Mouse (Mus musculus) lung, embryonic 14.5 days (tissue): ENCODE results near the gene Clasp2. TPM values are rescaled to one million over a fixed set of nuclear protein-coding genes. Genes with fewer than 3 reads are reported as not detected.

ENCODE experiments used
- ATAC-seq: fragments of 200-750 bp; cut with Nextera tagmentation; 2 replicates; pipeline ENCODE4 v1.8.0; 2017; ENCODE audit warnings: mild to moderate bottlenecking, moderate TSS enrichment, moderate library complexity; ENCODE audit not compliant: insufficient read depth
- DNase-seq: peaks from one replicate; pipeline ENCODE4 v3.0.0-alpha.2; 2015
- H3K27ac ChIP-seq: fragments of 300-500 bp; sonication (generic); 2 replicates; pipeline ENCODE4 v1.5.1; 2014; ENCODE audit warnings: low read depth, mild to moderate bottlenecking, moderate library complexity
- H3K27me3 ChIP-seq: fragments of 300-500 bp; sonication (generic); 2 replicates; pipeline ENCODE4 v1.6.1; 2014; ENCODE audit warnings: low read length, control low read depth; ENCODE audit not compliant: insufficient read depth
- H3K36me3 ChIP-seq: fragments of 300-500 bp; sonication (generic); 2 replicates; pipeline ENCODE4 v1.6.1; 2014; ENCODE audit warnings: control low read depth; ENCODE audit not compliant: insufficient read depth
- H3K4me1 ChIP-seq: fragments of 300-500 bp; sonication (generic); 2 replicates; pipeline ENCODE4 v1.6.1; 2014; ENCODE audit warnings: antibody characterized with exemption, control low read depth; ENCODE audit not compliant: insufficient read depth
- H3K4me2 ChIP-seq: fragments of 300-500 bp; sonication (generic); 2 replicates; pipeline ENCODE4 v1.6.1; 2014; ENCODE audit warnings: mild to moderate bottlenecking
- H3K4me3 ChIP-seq: fragments of 300-500 bp; sonication (generic); 2 replicates; pipeline ENCODE4 v1.5.1; 2014; ENCODE audit warnings: low read depth, low read length
- H3K9ac ChIP-seq: fragments of 300-500 bp; sonication (generic); 2 replicates; pipeline ENCODE4 v1.6.1; 2014
- H3K9me3 ChIP-seq: fragments of 300-500 bp; sonication (generic); 2 replicates; pipeline ENCODE4 v1.6.1; 2016; ENCODE audit warnings: low read depth, low read length, control low read depth
- CTCF ChIP-seq: IDR thresholded peaks from 2 replicates; pipeline ENCODE4 v1.5.1; 2016; ENCODE audit warnings: antibody characterized with exemption, low read depth
- WGBS: fragments of 180-500 bp; shearing (Covaris S2); extraction: QIAGEN DNeasy Blood & Tissue Kit; methylation state at CpG from one replicate; pipeline ENCODE4 v1.1.7; 2014; 5-methylcytosine and 5-hydroxymethylcytosine counted together
- polyA plus RNA-seq: library from polyadenylated mRNA; unstranded; fragments of >200 nt; fragmentation: Nextera tagmentation; extraction: Ambion mirVana; gene quantifications from 2 replicates; pipeline ENCODE4 v1.2.1, GENCODE M21; 2014

Gene Clasp2
- polyA plus RNA-seq, 1 experiment from 2014 or later, result 34.2 TPM

GRCm38 (mm10) chr9:113939063-113939850 is 198.0 kb downstream of the Clasp2 start:
- H3K9me3 ChIP-seq, result no peaks in the 10 kb centered on the region
- TF ChIP-seq CTCF, result no peak
- no peaks in the 10 kb centered on the region for H3K27me3 ChIP-seq
- no peak overlapping the region for H3K9ac ChIP-seq
- no peak overlapping the region for H3K27ac ChIP-seq
- no peak overlapping the region for H3K4me2 ChIP-seq
- DNase-seq (no peak), ATAC-seq (no peak)
- H3K4me1 ChIP-seq, result no peaks in the 10 kb centered on the region
- no peak overlapping the region for H3K4me3 ChIP-seq
- WGBS, result 84% methylated on average over 9 of the region's 9 CpGs
- no peaks in the 10 kb centered on the region for H3K36me3 ChIP-seq

- Histone ChIP-seq H3K4me1 (no peaks in the 10 kb centered on the region), H3K4me2 (no peak overlapping the region), H3K9me3 (no peaks in the 10 kb centered on the region), H3K9ac (no peak overlapping the region), H3K27ac (no peak overlapping the region), H3K36me3 (peaks cover 15% of the 10 kb centered on the region), H3K4me3 (no peak overlapping the region), H3K27me3 (no peaks in the 10 kb centered on the region)
- no peak for ATAC-seq
- DNase-seq, result no peak
- no peak for TF ChIP-seq CTCF
- WGBS, result 83% methylated on average over 3 of the region's 3 CpGs
Measured at GRCm38 (mm10) chr9:113941103-113941805, 200.0 kb downstream of the Clasp2 start.

- ATAC-seq (no peak), DNase-seq (no peak)
- Histone ChIP-seq H3K4me1 (no peaks in the 10 kb centered on the region), H3K9me3 (no peaks in the 10 kb centered on the region), H3K4me2 (no peak overlapping the region), H3K9ac (no peak overlapping the region), H3K27ac (no peak overlapping the region), H3K27me3 (no peaks in the 10 kb centered on the region), H3K4me3 (no peak overlapping the region), H3K36me3 (peaks cover 35% of the 10 kb centered on the region)
- TF ChIP-seq CTCF, result no peak
- 92% methylated on average over 1 of the region's 1 CpGs for WGBS
Measured at GRCm38 (mm10) chr9:113943372-113943771, 202.1 kb downstream of the Clasp2 start.

- no peak overlapping the region for H3K4me3 ChIP-seq
- peaks cover 55% of the 10 kb centered on the region for H3K36me3 ChIP-seq
- DNase-seq (no peak), ATAC-seq (no peak)
- no peaks in the 10 kb centered on the region for H3K9me3 ChIP-seq
- H3K9ac ChIP-seq, result no peak overlapping the region
- H3K27me3 ChIP-seq, result no peaks in the 10 kb centered on the region
- TF ChIP-seq CTCF, result no peak
- H3K27ac ChIP-seq, result no peak overlapping the region
- H3K4me2 ChIP-seq, result no peak overlapping the region
- WGBS, result 77% methylated on average over 1 of the region's 1 CpGs
- no peaks in the 10 kb centered on the region for H3K4me1 ChIP-seq
Measured at GRCm38 (mm10) chr9:113947216-113947615, 205.9 kb downstream of the Clasp2 start.

GRCm38 (mm10) chr9:113957777-113958176 is 216.5 kb downstream of the Clasp2 start:
- no peak overlapping the region for H3K4me3 ChIP-seq
- peaks cover 60% of the 10 kb centered on the region for H3K36me3 ChIP-seq
- H3K9me3 ChIP-seq, result no peaks in the 10 kb centered on the region
- TF ChIP-seq CTCF, result no peak
- H3K9ac ChIP-seq, result no peak overlapping the region
- DNase-seq, result no peak
- H3K27me3 ChIP-seq, result no peaks in the 10 kb centered on the region
- H3K27ac ChIP-seq, result no peak overlapping the region
- 88% methylated on average over 4 of the region's 4 CpGs for WGBS
- no peak overlapping the region for H3K4me2 ChIP-seq
- H3K4me1 ChIP-seq, result no peaks in the 10 kb centered on the region
- ATAC-seq, result no peak

- no peaks in the 10 kb centered on the region for H3K9me3 ChIP-seq
- ATAC-seq (no peak), DNase-seq (no peak)
- no peaks in the 10 kb centered on the region for H3K4me1 ChIP-seq
- no peak overlapping the region for H3K27ac ChIP-seq
- no peak for TF ChIP-seq CTCF
- no peak overlapping the region for H3K4me2 ChIP-seq
- H3K27me3 ChIP-seq, result no peaks in the 10 kb centered on the region
- no peak overlapping the region for H3K9ac ChIP-seq
- H3K4me3 ChIP-seq, result no peak overlapping the region
- H3K36me3 ChIP-seq, result peaks cover 83% of the 10 kb centered on the region
Measured at GRCm38 (mm10) chr9:113963718-113964117, 222.4 kb downstream of the Clasp2 start.

- Histone ChIP-seq H3K4me3 (no peak overlapping the region), H3K27ac (no peak overlapping the region), H3K4me2 (no peak overlapping the region), H3K9ac (no peak overlapping the region), H3K4me1 (no peaks in the 10 kb centered on the region), H3K9me3 (no peaks in the 10 kb centered on the region), H3K36me3 (peaks cover 82% of the 10 kb centered on the region), H3K27me3 (no peaks in the 10 kb centered on the region)
- ATAC-seq (no peak), DNase-seq (no peak)
- WGBS, result 91% methylated on average over 8 of the region's 8 CpGs
- no peak for TF ChIP-seq CTCF
Measured at GRCm38 (mm10) chr9:113964415-113964814, 223.1 kb downstream of the Clasp2 start.
